Mouse (Mus musculus) E14TG2a.4 (cell line): ENCODE measurements around the gene Galns.

Experiments used
- CTCF ChIP-seq: conservative IDR thresholded peaks from 2 replicates; pipeline ENCODE4 v1.5.1; 2014; ENCODE audit warnings: low read length
- NANOG ChIP-seq: IDR thresholded peaks from 2 replicates; pipeline ENCODE4 v1.6.1; 2014; ENCODE audit warnings: borderline replicate concordance, low read length, mixed read lengths
- POU5F1 ChIP-seq: IDR thresholded peaks from 2 replicates; pipeline ENCODE4 v1.6.1; 2014; ENCODE audit warnings: low read length, borderline replicate concordance

DNA sequence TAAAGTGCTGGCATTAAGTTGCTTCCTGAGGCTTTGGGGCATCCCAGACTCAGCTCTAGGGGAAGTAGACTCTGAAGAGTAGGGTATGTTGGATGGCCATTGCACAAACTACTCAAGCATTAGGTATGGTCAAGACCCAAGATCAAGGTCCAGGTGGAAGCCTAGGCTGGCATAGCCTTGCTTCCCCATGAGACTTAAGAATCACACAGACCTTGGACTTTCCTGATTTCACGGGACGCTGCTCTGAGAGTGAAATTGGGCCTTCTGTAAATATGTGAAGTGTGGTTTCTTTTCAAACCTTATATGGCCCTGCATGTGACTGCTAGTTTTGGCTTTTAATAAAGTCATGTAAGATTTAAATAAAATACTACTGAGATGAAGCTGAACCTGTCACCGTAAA is 38.5 kb downstream of the Galns start:
- TF ChIP-seq CTCF (no peak), NANOG (no peak), POU5F1 (no peak)
